Mouse (Mus musculus): ENCODE results near the gene Taok2. TPM values are rescaled to one million over a fixed set of nuclear protein-coding genes. Genes with fewer than 3 reads are reported as not detected.
A peak's percentile ranks its signal among the peaks of the same experiment; 100 is the strongest.

Taok2 gene
- polyA plus RNA-seq, 1 experiment from 2014 or later = 36.4 TPM

DNA sequence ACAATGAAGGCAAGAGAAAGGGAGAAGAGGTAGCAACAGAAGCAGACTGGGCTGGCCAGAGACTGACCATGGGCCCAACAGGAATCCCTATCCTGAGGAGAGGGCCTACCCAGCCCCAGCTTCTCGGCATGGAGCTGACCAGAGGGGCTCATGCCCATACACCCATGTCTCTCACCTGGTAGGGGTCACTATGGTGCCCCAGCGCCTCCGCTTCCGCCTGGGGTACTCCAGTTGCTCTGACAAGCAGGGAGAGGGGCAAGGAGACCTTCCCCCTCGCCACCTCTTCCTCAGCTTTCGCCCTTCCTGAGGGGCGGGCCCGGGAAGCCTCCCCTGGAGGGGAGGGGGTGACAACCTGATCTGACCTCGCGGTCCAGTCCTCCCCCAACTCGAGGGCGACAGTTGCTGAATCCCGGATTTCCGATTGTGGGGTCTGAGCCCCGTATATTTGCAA lies 747 bp downstream of the Taok2 start:
- peaks cover 14% of the 10 kb centered on the region for H3K36me3 ChIP-seq (replicated peaks; ENCODE audit: control insufficient read depth, insufficient read depth)
- H3K27me3 ChIP-seq (ENCODE audit: control insufficient read depth, insufficient read depth, low read length) = no peaks in the 10 kb centered on the region
- no peaks in the 10 kb centered on the region for H3K9me3 ChIP-seq (ENCODE audit: control insufficient read depth, low read length)
- H3K4me2 ChIP-seq (replicated peaks) = peak overlapping the region; percentile 94
- peak overlapping the region; percentile 75 for H3K4me3 ChIP-seq (replicated peaks; ENCODE audit: low read length)
- 0% methylated on average over 14 of the region's 15 CpGs for WGBS
- H3K27ac ChIP-seq = peak overlapping the region; percentile 91
- peaks cover 24% of the 10 kb centered on the region for H3K4me1 ChIP-seq (replicated peaks; ENCODE audit: control insufficient read depth, insufficient read depth, low read length)
- ATAC-seq (ENCODE audit: low FRiP score) (no peak), DNase-seq (ENCODE audit: low spot score) (no peak)
- H3K9ac ChIP-seq = peak overlapping the region; percentile 87

DNA sequence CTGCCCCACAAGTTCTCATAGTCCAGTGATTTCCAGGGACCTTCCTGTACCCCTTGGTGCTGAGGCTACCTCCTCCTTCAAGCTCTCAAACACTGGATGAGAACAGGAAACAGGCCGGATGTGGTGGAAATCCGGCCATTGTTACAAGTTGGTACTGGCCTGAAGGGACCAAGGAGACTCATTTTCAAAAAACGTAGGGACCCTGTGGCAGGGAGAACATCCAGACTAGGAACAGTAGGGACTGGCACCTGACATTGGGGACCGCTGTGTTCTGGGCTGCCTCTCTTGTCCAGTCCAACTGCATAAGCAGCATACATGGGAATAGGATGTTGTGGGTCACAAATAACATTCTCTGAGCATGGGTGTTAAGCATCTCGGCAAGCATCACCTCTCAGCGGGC lies 3.5 kb downstream of the Taok2 start:
- Histone ChIP-seq H3K9ac (peak overlapping the region; percentile 87), H3K4me2 (replicated peaks) (peak overlapping the region; percentile 94), H3K36me3 (replicated peaks; ENCODE audit: control insufficient read depth, insufficient read depth) (peaks cover 41% of the 10 kb centered on the region), H3K4me1 (replicated peaks; ENCODE audit: control insufficient read depth, insufficient read depth, low read length) (peaks cover 24% of the 10 kb centered on the region), H3K4me3 (replicated peaks; ENCODE audit: low read length) (no peak overlapping the region), H3K27ac (no peak overlapping the region), H3K9me3 (ENCODE audit: control insufficient read depth, low read length) (no peaks in the 10 kb centered on the region), H3K27me3 (ENCODE audit: control insufficient read depth, insufficient read depth, low read length) (no peaks in the 10 kb centered on the region)
- ATAC-seq (ENCODE audit: low FRiP score) (no peak), DNase-seq (ENCODE audit: low spot score) (no peak)
- WGBS = 83% methylated on average over 6 of the region's 6 CpGs

GRCm38 (mm10) chr7:126877239-126877638 lies 7.3 kb downstream of the Taok2 start:
- Histone ChIP-seq H3K4me1 (replicated peaks; ENCODE audit: control insufficient read depth, insufficient read depth, low read length) (peaks cover 13% of the 10 kb centered on the region), H3K27me3 (ENCODE audit: control insufficient read depth, insufficient read depth, low read length) (no peaks in the 10 kb centered on the region), H3K27ac (no peak overlapping the region), H3K36me3 (replicated peaks; ENCODE audit: control insufficient read depth, insufficient read depth) (peaks cover 79% of the 10 kb centered on the region), H3K4me3 (replicated peaks; ENCODE audit: low read length) (no peak overlapping the region), H3K9ac (no peak overlapping the region), H3K4me2 (replicated peaks) (no peak overlapping the region), H3K9me3 (ENCODE audit: control insufficient read depth, low read length) (no peaks in the 10 kb centered on the region)
- WGBS = 96% methylated on average over 1 of the region's 1 CpGs
- DNase-seq (ENCODE audit: low spot score) (no peak), ATAC-seq (ENCODE audit: low FRiP score) (no peak)

DNA sequence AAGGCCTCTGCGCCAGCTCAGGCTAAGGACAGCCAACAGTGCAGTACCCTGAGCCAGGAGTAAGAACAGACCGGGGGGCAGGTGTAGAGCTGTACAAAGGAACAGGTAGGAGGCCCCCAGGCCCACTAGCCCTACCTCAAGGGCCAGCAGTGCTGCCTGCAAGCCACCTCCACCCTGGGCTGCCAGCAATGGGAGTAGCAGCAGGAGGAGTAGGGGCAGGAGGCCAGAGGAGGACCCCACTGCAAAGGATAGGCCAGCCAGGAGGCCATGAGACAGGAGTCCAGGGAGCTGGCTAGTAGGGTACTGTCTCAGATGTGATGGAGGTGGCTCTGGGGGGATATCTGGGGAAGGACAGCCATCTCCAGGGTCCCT lies 14.0 kb downstream of the Taok2 start:
- 93% methylated on average over 2 of the region's 2 CpGs for WGBS
- peaks cover 100% of the 10 kb centered on the region for H3K36me3 ChIP-seq (replicated peaks; ENCODE audit: control insufficient read depth, insufficient read depth)
- no peak overlapping the region for H3K4me3 ChIP-seq (replicated peaks; ENCODE audit: low read length)

DNA sequence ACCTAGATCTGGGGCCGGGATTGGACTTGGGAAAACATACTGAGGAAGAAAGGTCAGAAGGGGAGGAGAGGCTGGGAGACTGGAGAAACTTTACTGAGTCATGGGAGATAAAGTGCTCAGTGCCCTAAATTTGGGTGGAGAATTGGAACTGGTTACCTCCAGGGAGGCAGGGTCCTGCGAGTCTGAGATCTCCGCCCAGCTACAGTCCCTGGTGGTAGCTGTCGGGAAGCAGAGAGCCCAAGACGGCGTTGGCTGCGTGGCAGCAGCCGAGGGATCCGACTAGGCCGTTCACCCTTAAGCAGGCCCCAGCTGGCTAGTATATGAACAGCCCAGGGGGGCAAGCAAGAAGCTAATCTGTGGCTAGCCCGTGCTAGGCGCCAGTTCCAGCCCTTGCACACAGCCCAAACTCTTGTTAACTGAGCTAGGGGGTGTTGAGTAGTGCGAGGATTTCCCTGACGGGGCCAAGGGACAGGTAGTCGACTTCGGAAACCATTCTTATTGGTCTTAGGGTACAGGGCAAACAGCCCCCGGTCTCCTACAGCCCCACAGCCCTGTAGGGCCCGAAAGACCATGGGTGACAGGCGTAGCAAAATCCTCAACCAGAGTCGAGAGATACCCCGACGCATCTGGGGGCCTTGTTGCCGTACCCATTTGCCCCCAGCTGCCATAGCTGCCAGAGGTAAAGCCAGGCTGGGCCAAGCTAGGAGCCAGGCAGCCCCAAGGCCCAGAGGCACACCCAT lies 14.6 kb downstream of the Taok2 start:
- Histone ChIP-seq H3K36me3 (replicated peaks; ENCODE audit: control insufficient read depth, insufficient read depth) (peaks cover 100% of the 10 kb centered on the region), H3K27me3 (ENCODE audit: control insufficient read depth, insufficient read depth, low read length) (no peaks in the 10 kb centered on the region), H3K4me3 (replicated peaks; ENCODE audit: low read length) (no peak overlapping the region), H3K4me1 (replicated peaks; ENCODE audit: control insufficient read depth, insufficient read depth, low read length) (no peaks in the 10 kb centered on the region), H3K4me2 (replicated peaks) (no peak overlapping the region), H3K9ac (no peak overlapping the region), H3K27ac (no peak overlapping the region), H3K9me3 (ENCODE audit: control insufficient read depth, low read length) (no peaks in the 10 kb centered on the region)
- DNase-seq (ENCODE audit: low spot score) (no peak), ATAC-seq (ENCODE audit: low FRiP score) (no peak)
- WGBS = 93% methylated on average over 23 of the region's 23 CpGs

More for the DNA sequence above, 14.0 kb downstream of the Taok2 start:
- H3K4me2 ChIP-seq (replicated peaks) = no peak overlapping the region
- no peak overlapping the region for H3K9ac ChIP-seq
- no peaks in the 10 kb centered on the region for H3K9me3 ChIP-seq (ENCODE audit: control insufficient read depth, low read length)
- H3K27ac ChIP-seq = no peak overlapping the region
- no peaks in the 10 kb centered on the region for H3K27me3 ChIP-seq (ENCODE audit: control insufficient read depth, insufficient read depth, low read length)
- DNase-seq (ENCODE audit: low spot score) (no peak), ATAC-seq (ENCODE audit: low FRiP score) (no peak)
- H3K4me1 ChIP-seq (replicated peaks; ENCODE audit: control insufficient read depth, insufficient read depth, low read length) = no peaks in the 10 kb centered on the region

GRCm38 (mm10) chr7:126868003-126868402 lies 16.5 kb downstream of the Taok2 start:
- Histone ChIP-seq H3K9me3 (ENCODE audit: control insufficient read depth, low read length) (no peaks in the 10 kb centered on the region), H3K4me3 (replicated peaks; ENCODE audit: low read length) (no peak overlapping the region), H3K4me2 (replicated peaks) (no peak overlapping the region), H3K27ac (no peak overlapping the region), H3K27me3 (ENCODE audit: control insufficient read depth, insufficient read depth, low read length) (no peaks in the 10 kb centered on the region), H3K9ac (no peak overlapping the region), H3K36me3 (replicated peaks; ENCODE audit: control insufficient read depth, insufficient read depth) (peaks cover 92% of the 10 kb centered on the region), H3K4me1 (replicated peaks; ENCODE audit: control insufficient read depth, insufficient read depth, low read length) (peaks cover 10% of the 10 kb centered on the region)
- whole genome bisulfite sequencing = 89% methylated on average over 12 of the region's 12 CpGs
- DNase-seq (ENCODE audit: low spot score) (no peak), ATAC-seq (ENCODE audit: low FRiP score) (no peak)

DNA sequence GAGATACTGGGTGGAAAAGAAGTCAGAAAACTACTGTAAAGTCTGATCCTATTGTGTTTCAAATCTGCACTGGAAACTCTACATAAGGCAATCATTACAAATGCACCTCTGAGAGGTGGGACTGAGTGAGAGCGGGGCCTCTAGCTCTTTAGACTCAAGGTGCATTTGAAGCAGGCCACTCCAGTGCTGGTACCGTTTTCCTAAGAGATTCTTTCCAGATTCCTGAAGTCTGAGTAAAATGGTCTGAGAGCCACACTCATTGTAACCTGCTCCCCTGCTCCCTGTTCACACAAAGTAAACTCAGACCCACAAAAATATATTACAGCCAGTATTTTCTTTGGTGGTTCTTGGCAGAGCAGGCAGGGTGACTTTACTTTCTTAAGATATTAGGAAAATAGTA lies 17.0 kb downstream of the Taok2 start:
- Histone ChIP-seq H3K9me3 (ENCODE audit: control insufficient read depth, low read length) (no peaks in the 10 kb centered on the region), H3K27me3 (ENCODE audit: control insufficient read depth, insufficient read depth, low read length) (no peaks in the 10 kb centered on the region), H3K4me1 (replicated peaks; ENCODE audit: control insufficient read depth, insufficient read depth, low read length) (peaks cover 15% of the 10 kb centered on the region), H3K4me2 (replicated peaks) (no peak overlapping the region), H3K36me3 (replicated peaks; ENCODE audit: control insufficient read depth, insufficient read depth) (peaks cover 87% of the 10 kb centered on the region), H3K9ac (no peak overlapping the region), H3K4me3 (replicated peaks; ENCODE audit: low read length) (no peak overlapping the region), H3K27ac (no peak overlapping the region)
- ATAC-seq (ENCODE audit: low FRiP score) (no peak), DNase-seq (ENCODE audit: low spot score) (no peak)
- WGBS = 91% methylated on average over 2 of the region's 2 CpGs

GRCm38 (mm10) chr7:126863791-126864190 lies 20.7 kb downstream of the Taok2 start:
- Histone ChIP-seq H3K27me3 (ENCODE audit: control insufficient read depth, insufficient read depth, low read length) (no peaks in the 10 kb centered on the region), H3K27ac (no peak overlapping the region), H3K9ac (peak overlapping the region; percentile 59; the same call in 1 of the 2 replicates), H3K9me3 (ENCODE audit: control insufficient read depth, low read length) (no peaks in the 10 kb centered on the region), H3K36me3 (replicated peaks; ENCODE audit: control insufficient read depth, insufficient read depth) (peaks cover 63% of the 10 kb centered on the region), H3K4me3 (replicated peaks; ENCODE audit: low read length) (0 out of 2 replicates have a peak overlapping the region, but pooled peaks have one; percentile 50), H3K4me1 (replicated peaks; ENCODE audit: control insufficient read depth, insufficient read depth, low read length) (peaks cover 24% of the 10 kb centered on the region), H3K4me2 (replicated peaks) (peak overlapping the region; percentile 84)
- no peak for ATAC-seq (ENCODE audit: low FRiP score)
- WGBS = 59% methylated on average over 6 of the region's 6 CpGs
- no peak for DNase-seq (ENCODE audit: low spot score)

GRCm38 (mm10) chr7:126862147-126862784 lies 22.2 kb downstream of the Taok2 start, which contains the start of gene Ino80e:
Gene Ino80e, minus strand, starts transcription at chr7:126862377.
- WGBS = under 1% methylated on average over 41 of the region's 41 CpGs

More at GRCm38 (mm10) chr7:126862147-126862784, 22.2 kb downstream of the Taok2 start, which contains the start of gene Ino80e:
- H3K9me3 ChIP-seq (ENCODE audit: control insufficient read depth, low read length) = no peaks in the 10 kb centered on the region
- H3K27ac ChIP-seq = peak within 1 kb of the TSS; percentile 89
- H3K36me3 ChIP-seq (replicated peaks; ENCODE audit: control insufficient read depth, insufficient read depth) = peaks cover 50% of the 10 kb centered on the region
- peak within 1 kb of the TSS; percentile 50 for H3K4me3 ChIP-seq (replicated peaks; ENCODE audit: low read length)
- peak within 1 kb of the TSS; percentile 84 for H3K4me2 ChIP-seq (replicated peaks)
- peaks cover 24% of the 10 kb centered on the region for H3K4me1 ChIP-seq (replicated peaks; ENCODE audit: control insufficient read depth, insufficient read depth, low read length)
- DNase-seq (ENCODE audit: low spot score) = peak; percentile 99
- ATAC-seq (ENCODE audit: low FRiP score) = peak; percentile 58
- peak within 1 kb of the TSS; percentile 59 for H3K9ac ChIP-seq
- no peaks in the 10 kb centered on the region for H3K27me3 ChIP-seq (ENCODE audit: control insufficient read depth, insufficient read depth, low read length)

All from hindbrain, embryonic 14.5 days (tissue).